Mouse (Mus musculus): ENCODE data around the gene Prkg1. TPM values are rescaled to one million over a fixed set of nuclear protein-coding genes. Genes with fewer than 3 reads are reported as not detected.
"Not testable (repeated sequence)": the region's sequence is repeated elsewhere in the genome, so short reads cannot be mapped to it uniquely, and the experiment has no call there.

The Prkg1 gene
- total RNA-seq, 2 experiments from 2014 or later, result not detected

- no peak for ATAC-seq (replicated peaks; ENCODE audit: low FRiP score, poor library complexity, severe bottlenecking)
Observed at GRCm38 (mm10) chr19:31497386-31497785, 267.4 kb downstream of the Prkg1 start.

DNA sequence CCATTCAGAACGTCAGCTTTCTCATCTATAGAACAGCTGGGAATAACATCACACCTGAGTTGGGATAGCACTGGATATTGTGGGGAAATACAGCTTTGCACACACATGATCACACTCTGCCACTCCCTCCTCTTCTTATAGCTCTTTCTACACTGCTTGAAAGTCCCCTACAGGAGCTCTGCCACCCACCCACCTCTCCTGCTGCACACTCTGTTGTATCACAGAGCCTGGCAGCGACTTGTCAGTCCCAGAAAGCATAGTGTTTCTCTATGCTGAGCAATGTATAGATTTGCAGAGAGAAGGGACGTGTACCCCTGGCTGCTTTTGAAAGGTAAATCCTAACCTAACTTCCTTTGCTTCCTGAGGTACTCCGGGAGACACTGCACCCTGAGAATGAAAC is 275.2 kb downstream of the Prkg1 start:
- no peak for ATAC-seq (replicated peaks; ENCODE audit: low FRiP score, poor library complexity, severe bottlenecking)

GRCm38 (mm10) chr19:31471766-31472165 is 293.1 kb downstream of the Prkg1 start:
- ATAC-seq (replicated peaks; ENCODE audit: low FRiP score, poor library complexity, severe bottlenecking), result no peak

DNA sequence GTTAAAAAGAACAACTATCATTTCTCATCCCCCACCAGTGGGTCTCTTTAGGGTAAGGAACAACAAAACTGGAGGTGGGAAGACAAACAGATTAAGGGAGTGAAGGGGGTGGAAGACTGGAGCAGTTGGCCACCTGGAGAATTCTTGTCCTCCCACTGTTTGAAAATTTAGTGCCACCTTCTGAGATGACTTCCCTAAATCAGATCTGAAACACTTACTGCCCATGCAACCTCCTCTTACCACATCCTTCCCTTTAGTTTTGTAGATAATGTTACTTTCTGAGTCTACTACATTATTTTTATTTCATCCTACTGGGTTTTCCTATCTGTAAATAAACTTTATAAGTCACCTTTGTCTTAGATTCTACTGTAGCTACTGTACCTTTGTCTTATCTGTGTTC is 304.6 kb downstream of the Prkg1 start:
- no peak for ATAC-seq (replicated peaks; ENCODE audit: low FRiP score, poor library complexity, severe bottlenecking)

GRCm38 (mm10) chr19:31444101-31444500 is 320.7 kb downstream of the Prkg1 start:
- no peak for ATAC-seq (replicated peaks; ENCODE audit: low FRiP score, poor library complexity, severe bottlenecking)

DNA sequence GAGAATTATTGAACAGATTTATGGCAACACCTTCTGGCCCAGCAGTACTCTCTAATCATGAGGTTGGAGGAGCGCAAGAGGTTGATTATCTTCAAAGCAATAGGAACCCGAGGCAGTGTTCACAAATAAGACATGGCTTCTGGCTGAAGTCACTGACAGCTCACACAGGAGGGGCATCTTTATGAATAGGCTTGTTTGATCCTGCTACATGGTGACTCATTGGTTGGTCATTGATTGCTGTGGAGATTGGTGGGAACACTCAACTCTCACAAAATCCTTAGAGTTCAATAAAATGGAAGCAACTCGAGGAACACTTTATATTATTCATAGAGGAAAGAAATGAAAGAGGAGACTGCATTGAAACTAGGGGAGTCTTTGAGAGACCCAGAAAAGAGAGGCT is 322.5 kb downstream of the Prkg1 start:
- ATAC-seq (replicated peaks; ENCODE audit: low FRiP score, poor library complexity, severe bottlenecking), result no peak

GRCm38 (mm10) chr19:31433446-31433845 is 331.4 kb downstream of the Prkg1 start:
- ATAC-seq (replicated peaks; ENCODE audit: low FRiP score, poor library complexity, severe bottlenecking), result no peak

- no peak for ATAC-seq (replicated peaks; ENCODE audit: low FRiP score, poor library complexity, severe bottlenecking)
Observed at GRCm38 (mm10) chr19:31431411-31431810, 333.4 kb downstream of the Prkg1 start.

DNA sequence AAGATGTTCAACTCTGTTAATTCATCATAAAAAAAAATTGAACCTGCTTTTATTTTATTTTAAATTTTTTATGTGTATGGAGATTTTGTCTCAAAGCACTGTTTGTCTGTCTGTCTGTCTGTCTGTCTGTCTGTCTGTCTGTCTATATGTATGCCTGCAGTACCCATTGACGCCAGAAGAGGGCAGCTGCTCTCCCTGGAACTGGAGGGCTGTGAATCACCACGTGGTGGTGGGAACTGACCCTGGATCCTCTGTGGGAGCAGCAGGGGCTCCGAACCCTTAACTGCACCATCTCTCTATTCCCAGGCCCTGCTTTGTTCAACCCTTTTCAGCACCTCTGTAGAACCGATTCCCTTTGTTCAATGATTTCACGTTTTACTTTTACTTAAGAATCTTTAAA is 338.7 kb downstream of the Prkg1 start:
- no peak for ATAC-seq (replicated peaks; ENCODE audit: low FRiP score, poor library complexity, severe bottlenecking)

GRCm38 (mm10) chr19:31425199-31425598 is 339.6 kb downstream of the Prkg1 start:
- no peak for ATAC-seq (replicated peaks; ENCODE audit: low FRiP score, poor library complexity, severe bottlenecking)

DNA sequence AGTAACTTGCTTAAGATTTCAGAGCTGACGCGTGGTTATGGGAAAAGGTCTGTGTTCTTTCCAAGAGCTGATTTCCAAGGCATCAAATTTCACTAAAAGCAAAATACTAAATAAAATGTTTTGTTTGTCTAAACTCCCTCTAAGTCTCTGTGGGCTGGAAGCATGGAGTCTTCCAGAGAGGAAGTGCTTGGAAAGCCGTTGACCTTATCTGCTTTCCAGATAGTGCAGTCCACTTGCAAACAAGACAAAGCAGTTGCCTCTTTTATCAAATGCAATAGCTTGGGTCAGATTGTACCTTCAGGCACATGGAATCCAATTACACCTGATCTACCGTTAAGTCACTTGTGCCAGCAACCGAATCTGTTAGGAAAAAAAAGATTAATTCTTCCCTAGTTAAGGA is 340.5 kb downstream of the Prkg1 start:
- no peak for ATAC-seq (replicated peaks; ENCODE audit: low FRiP score, poor library complexity, severe bottlenecking)

DNA sequence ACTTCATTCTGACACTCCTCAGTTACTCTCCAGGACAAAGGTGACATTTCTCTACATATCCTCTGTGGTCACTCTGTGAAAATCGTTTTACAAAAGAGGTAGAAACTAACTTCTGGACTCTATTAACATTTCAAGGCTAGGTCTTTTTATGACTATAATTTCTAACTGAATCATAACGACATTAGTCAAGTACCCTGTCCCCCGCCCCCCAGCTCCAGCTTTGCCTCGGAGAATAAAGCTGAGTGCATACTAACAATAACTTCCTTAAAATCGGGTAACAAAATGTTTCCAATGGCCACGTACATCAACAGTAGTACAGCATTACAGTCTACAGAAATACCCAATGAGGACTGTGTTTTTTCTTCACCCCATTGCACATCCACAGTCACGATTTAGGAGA is 351.3 kb downstream of the Prkg1 start:
- ATAC-seq (replicated peaks; ENCODE audit: low FRiP score, poor library complexity, severe bottlenecking), result no peak

GRCm38 (mm10) chr19:31396096-31396495 is 368.7 kb downstream of the Prkg1 start:
- no peak for ATAC-seq (replicated peaks; ENCODE audit: low FRiP score, poor library complexity, severe bottlenecking)

DNA sequence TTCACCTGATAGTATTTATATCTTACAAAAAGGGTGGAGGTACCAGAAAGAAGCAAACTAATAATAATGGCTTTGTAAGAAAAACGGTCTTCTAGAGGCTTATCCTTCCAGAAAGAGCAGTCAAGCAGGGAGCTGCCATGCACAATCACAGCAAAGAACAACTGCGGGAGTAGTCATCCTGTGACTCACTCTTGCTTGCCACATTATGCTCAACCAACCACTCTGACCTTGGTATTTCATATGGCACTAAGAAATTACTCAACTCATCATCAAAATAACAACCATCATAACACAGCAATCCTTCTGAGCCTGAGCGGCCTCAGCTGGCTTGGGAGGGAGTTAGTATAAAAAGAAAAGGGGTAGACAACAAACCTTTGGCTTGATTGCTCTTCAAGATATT is 379.5 kb downstream of the Prkg1 start:
- ATAC-seq (replicated peaks; ENCODE audit: low FRiP score, poor library complexity, severe bottlenecking), result no peak

DNA sequence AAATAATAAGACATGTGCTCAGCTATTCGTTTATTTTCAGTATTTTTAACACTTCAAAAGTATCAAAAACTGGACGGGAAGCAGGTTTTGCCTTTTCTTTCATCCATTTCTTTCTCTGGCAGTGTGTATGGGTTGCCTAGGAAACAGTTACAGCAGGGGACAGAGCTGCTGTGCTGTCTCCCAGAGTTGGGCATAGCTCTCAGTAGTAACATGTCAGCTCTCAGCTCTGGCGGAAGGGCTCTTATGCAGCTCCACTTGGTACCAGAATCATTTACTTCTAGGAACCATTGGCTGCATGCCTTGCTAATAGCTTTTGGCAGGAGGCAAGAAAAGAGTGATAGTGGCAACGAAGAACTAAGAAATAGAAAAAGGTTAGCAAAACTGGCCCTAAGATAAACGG is 381.0 kb downstream of the Prkg1 start:
- ATAC-seq (replicated peaks; ENCODE audit: low FRiP score, poor library complexity, severe bottlenecking), result no peak

- ATAC-seq (replicated peaks; ENCODE audit: low FRiP score, poor library complexity, severe bottlenecking), result no peak
Observed at GRCm38 (mm10) chr19:31370106-31370505, 394.7 kb downstream of the Prkg1 start.

DNA sequence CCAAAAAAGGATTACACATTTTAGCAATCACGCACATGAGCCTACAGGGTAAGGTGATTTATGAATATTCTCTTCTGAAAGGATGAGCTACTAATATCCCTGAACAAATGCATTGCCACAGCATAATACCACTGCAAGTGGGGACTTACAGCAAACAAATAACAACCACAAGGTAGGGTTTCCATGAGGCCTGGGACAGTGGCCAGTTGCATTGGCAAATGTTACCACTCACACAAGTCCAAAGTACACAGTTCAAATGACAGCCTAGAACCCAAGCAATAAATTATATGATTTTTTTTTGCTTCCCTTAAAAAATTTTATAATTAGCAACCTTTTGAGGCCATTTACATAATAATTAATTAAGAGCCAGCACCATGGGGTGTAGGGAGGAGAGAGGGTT is 395.7 kb downstream of the Prkg1 start:
- no peak for ATAC-seq (replicated peaks; ENCODE audit: low FRiP score, poor library complexity, severe bottlenecking)

DNA sequence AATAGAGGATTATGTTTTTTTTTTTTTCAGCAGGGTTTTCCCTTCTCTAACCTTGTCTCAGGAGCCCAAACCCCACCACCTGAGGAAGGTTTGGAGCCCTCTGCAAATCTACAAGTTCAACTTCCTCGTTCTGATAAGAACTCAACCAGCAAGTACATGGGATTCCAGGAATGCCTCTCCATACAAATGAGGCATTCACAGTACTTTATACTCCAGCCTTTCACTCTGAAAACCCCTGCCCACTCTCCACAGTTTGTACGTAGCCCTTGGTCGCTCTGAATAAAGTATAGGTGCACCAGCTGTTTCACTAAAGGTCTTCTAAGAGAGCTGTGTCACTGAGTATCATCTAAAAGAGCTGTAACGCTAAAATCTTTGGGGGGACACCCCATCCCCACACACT is 402.8 kb downstream of the Prkg1 start:
- ATAC-seq (replicated peaks; ENCODE audit: low FRiP score, poor library complexity, severe bottlenecking), result no peak

GRCm38 (mm10) chr19:31361575-31361974 is 403.3 kb downstream of the Prkg1 start:
- ATAC-seq (replicated peaks; ENCODE audit: low FRiP score, poor library complexity, severe bottlenecking), result no peak

GRCm38 (mm10) chr19:31361161-31361560 is 403.7 kb downstream of the Prkg1 start:
- ATAC-seq (replicated peaks; ENCODE audit: low FRiP score, poor library complexity, severe bottlenecking), result no peak

- no peak for ATAC-seq (replicated peaks; ENCODE audit: low FRiP score, poor library complexity, severe bottlenecking)
Observed at GRCm38 (mm10) chr19:31354959-31355358, 409.9 kb downstream of the Prkg1 start.

GRCm38 (mm10) chr19:31352784-31353183 is 412.0 kb downstream of the Prkg1 start:
- ATAC-seq (replicated peaks; ENCODE audit: low FRiP score, poor library complexity, severe bottlenecking), result not testable (repeated sequence)

GRCm38 (mm10) chr19:31351796-31352195 is 413.0 kb downstream of the Prkg1 start:
- no peak for ATAC-seq (replicated peaks; ENCODE audit: low FRiP score, poor library complexity, severe bottlenecking)

Data from erythroid progenitor cell, adult 5-6 weeks (primary cell).